Mouse (Mus musculus): Measurements from ENCODE around the gene Serpinf1.

GRCm38 (mm10) chr11:75459141-75459711 is 36.7 kb upstream of the Serpinf1 start:
- TF ChIP-seq CTCF (IDR thresholded peaks at IDR 0.05; ENCODE audit: insufficient read depth, low read length) (no peak), POLR2A (IDR thresholded peaks at IDR 0.05; ENCODE audit: borderline replicate concordance, extremely low read depth, low read depth, low read length) (no peak)

Measured in lung, adult 2 months (tissue).